ENCODE assay signal across 8 mouse cellular contexts in the genomic region with DNA sequence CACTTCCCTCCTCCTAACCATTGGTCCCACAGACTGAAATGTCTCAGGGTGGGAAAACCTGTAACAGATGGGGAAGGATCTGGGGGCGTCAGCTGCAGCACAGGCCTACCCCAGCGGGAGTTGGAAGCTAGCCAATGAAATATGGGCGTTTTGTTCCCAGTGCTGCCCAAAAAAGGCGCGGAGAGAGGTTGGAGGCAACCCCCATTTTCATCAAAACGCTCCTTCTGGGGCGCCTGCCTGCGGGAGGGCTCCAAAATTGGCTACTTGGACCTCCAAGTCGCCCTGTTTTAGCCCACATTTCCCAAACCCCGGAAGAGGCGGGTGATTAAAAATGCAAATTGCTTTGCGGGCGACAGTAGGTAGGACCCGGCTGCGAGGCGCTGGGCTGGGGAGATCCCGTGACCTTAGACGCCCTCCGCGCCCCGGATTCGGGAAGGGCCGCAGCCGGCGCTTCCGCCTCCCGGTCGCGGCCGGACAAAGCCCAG. TPM values are rescaled to one million over a fixed set of nuclear protein-coding genes. Genes with fewer than 3 reads are reported as not detected.
A peak's percentile ranks its signal among the peaks of the same experiment; 100 is the strongest.
DNase-seq lines count a peak whose midpoint lies in the region; TF ChIP-seq lines count a peak whose summit lies in the region.

No protein-coding gene starts in this region.

- DNase-seq in ovary, postnatal 14 days (ENCODE audit: low spot score), result peak; percentile 52
- no peak for DNase-seq in ovary, adult 18-20 months (ENCODE audit: low spot score)
- DNase-seq in cerebellum, postnatal 10 days, result peak; percentile 96 to 97
- DNase-seq in frontal cortex, postnatal 14 days (ENCODE audit: low spot score in 2 of 2), result peak; percentile 71 to 73
- peak; percentile 88 for DNase-seq in left cerebral cortex, postnatal 36 days (ENCODE audit: low spot score in 2 of 2)
- no peak for DNase-seq in urinary bladder, postnatal 14 days (ENCODE audit: low spot score)
- DNase-seq in ovary, postnatal 10 days (ENCODE audit: low spot score), result no peak

- TF ChIP-seq POLR2A in myocyte (IDR thresholded peaks at IDR 0.05; ENCODE audit: insufficient read length, low read depth), result no peak

- H3K4me3 ChIP-seq in myocyte, result peak overlapping the region; percentile 95

- H3K79me2 ChIP-seq in myocyte (ENCODE audit: control insufficient read depth, insufficient read depth), result peaks cover 38% of the 10 kb centered on the region

- H3K36me3 ChIP-seq in myocyte (ENCODE audit: control insufficient read depth, insufficient read depth), result no peaks in the 10 kb centered on the region

- H3K4me2 ChIP-seq in myocyte (ENCODE audit: low read depth), result peak overlapping the region; percentile 90

- intact Hi-C loops in left cerebral cortex, postnatal 36 days (cut with DNase I), result loop anchor here (2.0 to 5.0 kb wide), 3 partner anchors 18 to 356 kb away; no protein-coding TSS in a partner anchor

- H3K27me3 ChIP-seq in myocyte (ENCODE audit: control insufficient read depth, insufficient read depth, insufficient read length), result no peaks in the 10 kb centered on the region

- H3ac ChIP-seq in myocyte (ENCODE audit: control insufficient read depth, insufficient read length), result peak overlapping the region; percentile 52

TF ChIP-seq in myocyte, 11 proteins besides CTCF, POLR2A, EP300 and RAD21:
- TF ChIP-seq TCF3 (IDR thresholded peaks at IDR 0.05; ENCODE audit: insufficient read length, low read depth) (no peak), MYOG (IDR thresholded peaks at IDR 0.05; ENCODE audit: control insufficient read depth in 1 of 3, insufficient read depth in 1 of 3, insufficient read length in 2 of 3, low read depth in 2 of 3) (peak in 1 of 3 experiments; percentile 24), SRF (IDR thresholded peaks at IDR 0.05; ENCODE audit: control insufficient read depth, insufficient read length, low read depth) (peak; percentile 86), MYOD1 (IDR thresholded peaks at IDR 0.05; ENCODE audit: control insufficient read depth in 1 of 3, insufficient read length in 2 of 3, low read depth in 2 of 3) (peak in 2 of 3 experiments; percentile 47 to 49)

RNA-seq across cellular contexts. Expression of a gene that starts 1.8 kb away (rescaled TPM):
- total RNA-seq in left cerebral cortex, postnatal 36 days (2021), result 100 to 1,000 TPM in 1 of 2 experiments, 10 to 100 TPM in 1; 72.3 to 107 TPM
- polyA plus RNA-seq in myocyte (2012; fragmentation: generic; extraction: Trizol), result 21.6 TPM

Comparison
In these comparisons a context has a peak if more than half of its experiments do, and no peak if none do; other contexts are left out.
1. DNase-seq: peak in ovary, postnatal 14 days (single experiment), cerebellum, postnatal 10 days (2 of 2), frontal cortex, postnatal 14 days (2 of 2) and left cerebral cortex, postnatal 36 days (2 of 2); none in ovary, adult 18-20 months (single experiment), urinary bladder, postnatal 14 days (single experiment) and ovary, postnatal 10 days (single experiment).